In genomic region chr16:4905591-4905990, GRCm38 (mm10) we compare ENCODE assay signal across 12 mouse cellular contexts.
"Had no signal": no experiment of that assay in that cellular context is flagged by ENCODE, and none has a peak within 500 bp of the region (broad histone marks: within the 10 kb centered on the region; RNA-seq: fewer than 3 reads in every experiment).

No protein-coding gene starts in this region.

- H3K27ac ChIP-seq: kidney, embryonic 15.5 days; liver, embryonic 12.5 days; midbrain, embryonic 12.5 days; stomach, embryonic 15.5 days had no signal

- ATAC-seq: liver, embryonic 12.5 days; midbrain, embryonic 16.5 days had no signal

- H3K9ac ChIP-seq: kidney, embryonic 15.5 days; limb, embryonic 15.5 days; liver, embryonic 12.5 days; midbrain, embryonic 12.5 days; stomach, embryonic 15.5 days had no signal

- H3K27me3 ChIP-seq: kidney, embryonic 15.5 days; limb, embryonic 15.5 days; liver, embryonic 12.5 days; midbrain, embryonic 12.5 days; stomach, embryonic 15.5 days had no signal

- DNase-seq: kidney, adult 2 months; kidney, postnatal 14 days; left cerebral cortex, postnatal 4 days; right cerebral cortex, postnatal 14 days; thymus, adult 2 months; thymus, postnatal 25 days had no signal

- H3K9me3 ChIP-seq: kidney, embryonic 15.5 days; limb, embryonic 15.5 days; liver, embryonic 12.5 days; midbrain, embryonic 12.5 days; stomach, embryonic 15.5 days had no signal

- H3K4me2 ChIP-seq: kidney, embryonic 15.5 days; limb, embryonic 15.5 days; liver, embryonic 12.5 days; midbrain, embryonic 12.5 days; stomach, embryonic 15.5 days had no signal

- H3K4me3 ChIP-seq: kidney, embryonic 15.5 days; limb, embryonic 15.5 days; liver, embryonic 12.5 days; midbrain, embryonic 12.5 days; stomach, embryonic 15.5 days had no signal
